Mouse (Mus musculus): ENCODE results near the gene Gm14391.
"Not testable (repeated sequence)": the region's sequence is repeated elsewhere in the genome, so short reads cannot be mapped to it uniquely, and the experiment has no call there.

The Gm14391 gene

DNA sequence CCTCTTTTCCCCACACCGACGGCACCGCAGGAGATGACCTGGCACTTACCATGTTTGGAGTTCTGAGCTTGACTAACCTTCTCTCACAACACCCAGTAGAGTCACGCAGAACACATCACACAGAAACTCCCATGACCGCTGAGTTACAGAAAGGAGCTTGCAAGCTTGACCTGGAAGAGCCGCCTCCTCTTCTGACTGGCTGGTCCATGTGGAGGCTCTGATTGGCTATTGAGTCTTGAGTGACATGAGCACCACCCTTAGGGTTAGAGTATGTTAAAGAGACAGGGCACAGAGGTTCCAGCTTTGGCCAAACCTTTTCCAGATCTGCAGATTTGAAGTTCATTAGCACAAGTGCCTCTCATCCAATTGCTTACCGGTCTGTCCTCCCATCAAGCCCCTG is at the start of gene Gm14391:
Gene Gm14391 (minus strand): TSS at position 186 of the 400 bp plus-strand sequence.
- not testable (repeated sequence) for DNase-seq

DNA sequence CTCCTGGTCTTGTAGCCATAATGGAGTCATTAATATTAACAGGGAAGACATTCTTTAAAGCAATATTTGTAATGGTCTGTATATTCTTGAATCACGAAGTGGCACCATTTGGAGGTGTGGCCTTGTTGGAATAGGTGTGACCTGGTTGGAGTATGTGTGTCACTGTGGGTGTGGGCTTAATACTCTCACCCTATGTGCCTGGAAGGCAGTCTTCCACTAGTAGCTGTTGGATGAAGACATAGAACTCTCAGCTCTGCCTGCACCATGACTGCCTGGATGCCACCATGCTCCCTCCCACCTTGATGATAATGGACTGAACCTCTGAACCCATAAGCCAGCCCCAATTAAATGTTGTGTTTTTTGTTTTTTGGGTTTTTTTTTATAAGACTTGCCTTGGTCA is 27.7 kb downstream of the Gm14391 start:
- DNase-seq, result not testable (repeated sequence)

DNA sequence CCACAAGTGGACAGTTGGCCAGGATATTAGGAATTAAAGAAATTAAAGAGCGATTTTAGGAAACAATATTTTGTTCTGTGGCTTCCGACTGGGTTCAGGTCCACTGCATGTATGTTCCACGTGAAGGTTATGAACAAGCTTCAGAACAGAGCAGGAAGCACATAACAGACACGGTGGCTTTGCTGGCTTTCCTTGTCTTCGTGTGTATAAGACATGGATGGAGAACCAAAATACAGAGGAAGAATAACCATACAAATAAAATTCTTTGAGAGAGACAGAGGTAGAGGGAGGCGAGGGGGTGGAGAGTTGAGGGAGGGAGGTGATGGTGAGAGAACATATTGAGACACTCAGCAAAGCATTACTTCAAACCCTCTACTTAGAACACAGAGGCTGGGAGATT is 30.4 kb downstream of the Gm14391 start:
- no peak for DNase-seq

DNA sequence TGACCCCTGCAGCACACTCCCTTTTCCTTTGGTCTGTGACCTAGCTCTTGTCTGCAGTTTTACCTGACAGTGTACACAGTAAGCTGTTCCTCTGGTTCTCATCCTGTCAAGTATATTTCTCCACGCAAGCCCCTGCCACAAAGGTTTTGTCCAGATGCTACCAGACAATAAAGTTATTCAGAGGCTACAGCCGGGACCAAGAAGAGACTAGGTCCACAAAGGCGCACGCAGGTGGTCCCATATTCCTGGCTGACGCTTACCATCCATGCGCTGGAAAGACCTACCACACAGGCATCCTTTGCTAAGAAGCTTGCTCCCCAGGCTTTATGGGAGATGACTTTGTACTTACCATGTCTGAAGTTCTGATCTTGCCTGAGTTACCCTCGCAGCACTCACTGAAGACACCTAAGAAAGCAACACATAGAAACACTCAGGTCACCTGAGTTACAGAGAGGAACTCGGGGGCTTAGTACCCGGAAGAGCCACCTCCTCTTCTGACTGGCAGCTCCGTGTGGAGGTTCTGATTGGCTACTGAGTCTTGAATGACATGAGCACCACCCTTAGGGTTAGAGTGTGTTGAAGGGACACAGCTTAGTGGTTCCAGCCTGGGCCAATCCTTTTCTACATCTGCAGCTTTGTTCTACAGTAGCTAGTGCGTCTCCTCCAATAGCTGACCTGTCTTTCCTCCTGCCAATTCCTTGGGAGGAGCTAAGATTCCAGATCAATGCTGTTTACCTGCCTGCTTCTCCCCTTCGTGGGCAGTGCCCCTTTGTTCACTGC is 31.1 kb downstream of the Gm14391 start, which contains the start of gene Gm14443:
Gene Gm14443 (minus strand): TSS at position 471 of the 780 bp plus-strand sequence.
- DNase-seq, result not testable (repeated sequence)

DNA sequence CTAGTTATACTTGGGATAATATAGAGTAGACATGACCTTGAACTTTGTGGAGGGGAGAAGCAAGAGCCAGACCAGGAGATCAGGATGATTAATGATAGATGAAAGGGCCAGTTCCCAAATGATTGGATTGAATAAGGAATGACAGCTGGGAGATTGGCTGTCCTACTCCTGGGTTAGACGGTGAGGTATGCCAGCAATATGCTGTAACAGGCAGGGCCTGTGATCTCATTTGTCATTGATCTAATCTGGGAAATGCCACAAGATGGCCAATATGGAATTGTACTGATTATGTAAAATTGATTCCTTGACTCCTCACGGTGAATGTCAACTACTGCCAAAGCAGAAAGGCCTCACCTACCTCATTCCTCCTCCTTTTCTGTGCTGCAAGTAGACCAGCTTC is 32.7 kb downstream of the Gm14391 start:
- not testable (repeated sequence) for DNase-seq

DNA sequence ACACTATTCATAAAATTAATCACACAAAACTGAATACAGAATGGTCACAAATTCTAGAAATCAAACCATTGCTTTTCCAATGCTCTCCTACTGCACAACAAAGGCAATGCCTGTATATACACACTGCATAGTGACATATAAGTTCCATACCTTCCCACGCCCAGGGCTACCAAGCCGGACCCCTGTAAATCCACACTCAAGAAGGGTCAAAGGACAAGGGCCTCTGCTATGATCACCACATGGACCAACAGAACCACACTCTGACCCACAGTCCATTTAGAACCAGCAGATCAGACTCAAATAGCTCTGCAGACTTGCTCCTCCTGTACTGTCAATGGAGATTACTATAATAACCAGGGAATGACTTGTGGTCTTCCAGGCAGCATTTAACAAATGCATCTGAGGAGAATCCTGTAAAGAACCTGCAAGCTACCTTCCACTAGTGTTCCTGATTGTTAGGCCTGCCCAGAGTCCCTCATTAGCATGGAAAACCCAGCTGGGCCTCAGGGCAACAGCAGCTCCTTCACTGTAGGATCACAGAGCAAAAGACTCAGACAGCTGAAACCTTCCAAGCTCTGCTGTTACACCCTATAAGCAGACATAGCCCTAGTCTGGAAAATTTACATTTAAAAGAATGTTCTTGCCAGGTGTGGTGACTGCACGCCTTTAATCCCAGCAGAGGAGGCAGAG is 33.7 kb downstream of the Gm14391 start:
- not testable (repeated sequence) for DNase-seq

DNA sequence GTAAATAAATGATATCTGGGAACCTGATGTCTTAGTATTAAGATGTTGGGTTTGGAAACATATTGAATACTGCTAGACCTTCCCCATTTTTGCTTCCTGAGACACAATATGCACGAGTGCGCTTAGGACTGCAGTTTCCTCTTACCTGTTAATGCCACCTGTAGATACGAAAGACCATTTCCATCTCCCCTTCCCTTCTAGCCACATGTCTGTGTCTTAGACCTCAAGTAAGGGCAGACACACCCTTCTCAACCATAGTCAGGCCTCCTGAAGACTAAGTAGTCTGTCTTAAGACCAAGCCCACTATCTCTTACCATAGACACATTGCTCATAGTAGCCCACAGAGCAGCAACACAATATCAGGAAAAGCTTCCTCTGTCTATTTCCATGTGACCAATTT is 34.6 kb downstream of the Gm14391 start:
- DNase-seq, result no peak

DNA sequence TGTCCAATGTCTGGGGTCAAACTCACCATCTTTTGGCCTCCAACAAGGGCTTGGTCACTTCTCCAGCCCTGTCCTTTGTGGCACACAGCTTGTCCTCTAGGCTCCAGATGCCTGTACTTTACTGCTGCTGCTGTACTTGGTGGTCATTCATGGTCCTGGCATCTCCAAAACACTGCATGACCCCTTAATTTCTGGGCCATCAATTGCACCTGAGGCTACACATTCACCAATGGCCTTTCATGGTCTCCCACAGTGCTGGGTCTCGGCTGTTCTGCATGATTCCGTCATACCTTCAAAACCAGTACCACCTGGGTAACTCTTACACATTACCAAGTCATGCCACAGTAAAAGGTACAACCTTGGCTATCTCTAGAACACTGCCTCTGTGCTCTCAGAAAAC is 39.8 kb downstream of the Gm14391 start:
- not testable (repeated sequence) for DNase-seq

DNA sequence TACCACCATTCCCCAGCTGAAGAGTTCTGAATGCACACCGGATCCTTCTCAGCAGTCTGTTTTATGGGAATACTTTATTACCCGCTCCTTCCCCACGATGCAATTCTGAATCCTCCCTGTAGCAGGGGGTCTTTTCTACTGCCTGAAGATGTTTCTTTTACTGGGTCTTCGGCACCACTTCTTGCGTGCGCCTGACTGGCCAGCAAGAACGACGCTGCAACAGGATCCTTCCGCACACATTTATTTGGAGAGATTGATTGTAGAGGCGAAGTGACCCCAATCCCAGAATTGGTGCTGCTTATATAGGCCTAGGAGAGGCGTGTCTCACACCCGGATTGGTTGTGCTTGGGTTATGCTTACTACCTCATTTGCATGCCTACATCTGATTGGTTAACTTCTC is 41.6 kb downstream of the Gm14391 start:
- not testable (repeated sequence) for DNase-seq

DNA sequence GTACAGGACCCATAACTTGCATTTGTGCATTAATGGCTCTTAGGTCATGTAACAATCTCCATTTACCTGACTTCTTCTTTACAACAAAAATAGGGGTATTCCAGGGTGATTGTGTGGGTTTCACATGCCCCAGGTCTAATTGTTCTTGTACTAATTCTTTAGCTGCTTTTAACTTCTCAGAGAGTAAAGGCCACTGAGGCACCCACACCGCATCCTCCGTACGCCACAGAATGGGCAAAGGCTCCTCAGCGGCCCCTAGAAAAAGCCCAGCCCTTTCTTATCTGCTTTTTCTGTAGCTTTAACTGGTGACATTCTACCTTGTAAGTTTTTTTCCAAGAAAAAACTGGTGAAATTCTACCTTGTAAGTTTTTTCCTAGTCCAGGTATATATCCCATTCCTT is 45.3 kb downstream of the Gm14391 start:
- not testable (repeated sequence) for DNase-seq

DNA sequence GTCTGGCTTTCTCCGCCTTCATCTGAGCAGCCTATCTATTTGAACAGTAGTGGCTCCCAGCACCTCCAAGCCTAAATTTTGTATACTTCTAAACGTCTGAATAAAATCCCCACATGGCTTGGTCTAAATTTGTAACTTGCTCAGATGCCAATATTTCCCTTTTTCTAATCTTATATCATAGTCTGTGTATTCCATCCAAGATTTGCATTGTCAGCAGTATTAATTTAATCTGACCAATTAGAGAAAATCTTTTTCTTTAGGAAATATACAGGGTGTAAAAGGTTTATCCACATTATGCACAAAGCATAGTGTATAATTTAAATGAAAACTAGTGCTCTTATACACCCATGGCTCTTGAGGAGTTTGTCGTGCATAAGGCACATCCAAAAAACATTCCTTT is 48.1 kb downstream of the Gm14391 start:
- DNase-seq, result no peak

DNA sequence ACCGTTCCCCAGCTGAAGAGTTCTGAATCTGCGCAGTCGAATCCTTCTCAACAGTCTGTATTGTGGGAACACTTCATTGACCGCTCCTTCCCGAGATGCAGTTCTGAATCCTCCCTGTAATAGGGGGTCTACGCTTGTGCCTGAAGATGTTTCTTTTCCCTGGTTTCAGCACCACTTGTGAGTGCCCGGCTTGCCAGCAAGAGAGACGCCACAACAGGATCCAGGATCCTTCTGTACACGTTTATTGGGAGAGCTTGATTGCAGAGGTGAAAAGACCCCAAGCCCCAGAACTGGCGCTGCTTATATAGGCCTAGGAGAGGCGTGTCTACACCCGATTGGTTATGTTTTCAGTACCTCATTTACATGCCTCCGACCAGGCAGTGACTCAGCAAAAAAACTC is 50.0 kb downstream of the Gm14391 start:
- no peak for DNase-seq

DNA sequence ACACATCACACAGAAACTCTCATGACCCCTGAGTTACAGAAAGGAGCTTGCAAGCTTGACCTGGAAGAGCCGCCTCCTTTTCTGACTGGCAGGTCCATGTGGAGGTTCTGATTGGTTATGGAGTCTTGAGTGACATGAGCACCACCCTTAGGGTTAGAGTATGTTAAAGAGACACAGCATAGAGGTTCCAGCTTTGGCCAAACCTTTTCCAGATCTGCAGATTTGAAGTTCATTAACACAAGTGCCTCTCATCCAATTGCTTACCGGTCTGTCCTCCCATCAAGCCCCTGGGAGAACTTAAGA is 64.8 kb downstream of the Gm14391 start, which contains the start of gene Gm14399:
Gene Gm14399 (minus strand): TSS at position 20 of the 303 bp plus-strand sequence.
- DNase-seq, result not testable (repeated sequence)

DNA sequence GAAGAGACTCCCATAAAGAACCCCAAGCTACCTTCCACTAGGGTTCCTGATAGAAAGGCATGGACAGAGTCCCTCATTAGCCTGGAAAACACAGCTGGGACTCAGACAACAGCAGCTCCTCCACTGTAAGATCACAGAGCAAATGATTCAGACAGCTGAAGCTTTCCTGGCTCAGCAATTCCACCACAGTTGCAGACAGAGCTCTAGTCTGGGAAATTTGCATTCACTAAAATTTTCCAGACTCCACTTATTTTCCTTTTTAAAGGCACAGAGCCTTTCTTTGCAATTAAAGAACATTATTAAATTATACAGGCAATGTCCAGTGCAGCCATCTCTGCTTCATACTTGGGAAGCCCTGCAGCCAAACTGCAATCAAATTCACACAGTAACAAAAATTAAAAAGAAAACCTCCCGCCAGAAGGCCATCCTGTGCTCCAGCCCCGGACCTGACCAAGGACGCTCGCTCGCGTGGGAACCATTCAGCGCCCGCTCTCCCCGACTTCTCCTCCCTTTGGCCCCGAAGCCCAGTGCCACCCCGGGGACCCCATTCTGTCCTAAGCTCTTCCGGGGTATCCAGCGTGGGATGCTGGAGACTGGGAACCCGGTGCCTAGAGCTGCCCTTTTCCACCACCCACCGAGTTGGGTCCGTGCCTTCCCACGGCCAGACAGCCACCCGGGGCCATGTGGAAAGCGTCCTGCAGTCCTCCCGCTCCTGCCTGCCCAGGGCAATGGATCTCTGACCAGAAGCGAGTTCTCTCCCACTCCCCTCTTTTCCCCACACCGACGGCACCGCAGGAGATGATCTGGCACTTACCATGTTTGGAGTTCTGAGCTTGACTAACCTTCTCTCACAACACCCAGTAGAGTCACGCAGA is 65.4 kb downstream of the Gm14391 start:
- peak; percentile 10 for DNase-seq
